Mouse (Mus musculus) left cerebral cortex, adult 9 months (tissue): ENCODE measurements around the gene Nepn.
"Not testable (repeated sequence)": the region's sequence is repeated elsewhere in the genome, so short reads cannot be mapped to it uniquely, and the experiment has no call there.

Source experiments
- DNase-seq, 2 experiments: peaks; one replicate each; pipeline ENCODE4 v3.0.0; 2022; ENCODE audit warnings: low spot score in 2 of 2

The Nepn gene

GRCm38 (mm10) chr10:52388922-52389430 is at the start of gene Nepn:
Gene Nepn (plus strand): TSS chr10:52388972.
- DNase-seq, result no peak

- DNase-seq, result not testable (repeated sequence)
These were observed 45.4 kb upstream of the Nepn start for GRCm38 (mm10) chr10:52343324-52343723.

GRCm38 (mm10) chr10:52353184-52353583 is 35.6 kb upstream of the Nepn start:
- DNase-seq, result no peak

- no peak for DNase-seq
These were observed 30.3 kb upstream of the Nepn start, which contains the start of gene Gm26741 for GRCm38 (mm10) chr10:52358467-52358866. Gene Gm26741 (plus strand): TSS chr10:52358767.

GRCm38 (mm10) chr10:52360241-52360735 is 28.5 kb upstream of the Nepn start:
- DNase-seq, result no peak

GRCm38 (mm10) chr10:52360862-52361609 is 27.7 kb upstream of the Nepn start:
- DNase-seq, result no peak

GRCm38 (mm10) chr10:52368376-52368775 is 20.4 kb upstream of the Nepn start:
- DNase-seq, result peak in 1 of 2 experiments; percentile 29

- no peak for DNase-seq
These were observed 14.9 kb upstream of the Nepn start for GRCm38 (mm10) chr10:52373834-52374233.

GRCm38 (mm10) chr10:52374651-52375050 is 14.1 kb upstream of the Nepn start:
- DNase-seq, result no peak

GRCm38 (mm10) chr10:52376422-52376821 is 12.3 kb upstream of the Nepn start:
- DNase-seq, result no peak

GRCm38 (mm10) chr10:52377813-52378212 is 11.0 kb upstream of the Nepn start:
- no peak for DNase-seq

- DNase-seq, result peak in 1 of 2 experiments; percentile 40
These were observed 7.4 kb upstream of the Nepn start for GRCm38 (mm10) chr10:52381321-52381801.

GRCm38 (mm10) chr10:52381845-52382591 is 6.8 kb upstream of the Nepn start, which contains the start of gene Gopc:
Gene Gopc (minus strand): TSS chr10:52382124.
- DNase-seq, result peak; percentile 94 to 97

GRCm38 (mm10) chr10:52383022-52383421 is 5.8 kb upstream of the Nepn start:
- DNase-seq, result no peak

- DNase-seq, result no peak
These were observed 5.2 kb upstream of the Nepn start for GRCm38 (mm10) chr10:52383522-52383921.

- DNase-seq, result peak in 1 of 2 experiments; percentile 56
These were observed 3.8 kb upstream of the Nepn start for GRCm38 (mm10) chr10:52384823-52385610.

- no peak for DNase-seq
These were observed 1.6 kb upstream of the Nepn start for GRCm38 (mm10) chr10:52387192-52387591.

GRCm38 (mm10) chr10:52389438-52389837 is 666 bp downstream of the Nepn start:
- no peak for DNase-seq

GRCm38 (mm10) chr10:52391208-52391607 is 2.4 kb downstream of the Nepn start:
- no peak for DNase-seq

- DNase-seq, result no peak
These were observed 7.9 kb downstream of the Nepn start for GRCm38 (mm10) chr10:52396647-52397046.

- DNase-seq, result no peak
These were observed 9.9 kb downstream of the Nepn start for GRCm38 (mm10) chr10:52398715-52399114.
